Mouse (Mus musculus): Measurements from ENCODE around the gene Ugt1a2. TPM values are rescaled to one million over a fixed set of nuclear protein-coding genes. Genes with fewer than 3 reads are reported as not detected.
"Not testable (repeated sequence)": the region's sequence is repeated elsewhere in the genome, so short reads cannot be mapped to it uniquely, and the experiment has no call there.

Gene Ugt1a2
- polyA plus RNA-seq (2016; fragmentation: Nextera tagmentation; extraction: Ambion mirVana): not detected in 2 replicates

DNA sequence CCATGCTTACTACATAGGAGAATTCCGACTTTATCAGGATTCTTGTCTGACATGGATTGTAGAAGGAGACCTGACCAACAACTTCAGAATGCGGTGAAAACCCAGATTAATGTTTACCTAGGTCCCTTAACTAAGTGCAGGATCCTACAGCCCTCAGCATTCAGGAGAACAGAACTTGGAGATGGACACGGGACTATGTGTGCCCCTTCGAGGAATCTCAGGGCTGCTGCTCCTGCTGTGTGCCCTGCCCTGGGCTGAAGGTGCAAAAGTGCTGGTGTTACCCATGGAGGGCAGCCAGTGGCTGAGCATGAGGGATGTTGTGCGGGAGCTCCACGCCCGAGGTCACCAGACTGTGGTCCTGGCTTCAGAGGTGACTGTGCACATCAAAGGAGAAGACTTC lies at the start of gene Ugt1a2:
TSS of gene Ugt1a2 (plus strand) at position 146 of the 400 bp plus-strand sequence.
- Histone ChIP-seq H3K36me3 (no peaks in the 10 kb centered on the region), H3K4me1 (peaks cover 5% of the 10 kb centered on the region), H3K27ac (no peak within 1 kb of the TSS), H3K4me3 (no peak within 1 kb of the TSS), H3K9me3 (replicated peaks) (no peaks in the 10 kb centered on the region; the same call in 1 of the 2 replicates), H3K27me3 (ENCODE audit: low read depth, poor library complexity, severe bottlenecking) (no peaks in the 10 kb centered on the region)
- no peak for DNase-seq (ENCODE audit: low spot score)
- 83% methylated on average over 7 of the region's 7 CpGs for WGBS

- Histone ChIP-seq H3K9me3 (replicated peaks) (no peaks in the 10 kb centered on the region), H3K27me3 (ENCODE audit: low read depth, poor library complexity, severe bottlenecking) (no peaks in the 10 kb centered on the region), H3K27ac (no peak overlapping the region), H3K4me1 (no peaks in the 10 kb centered on the region), H3K36me3 (no peaks in the 10 kb centered on the region), H3K4me3 (no peak overlapping the region)
- 88% methylated on average over 2 of the region's 2 CpGs for WGBS
- no peak for DNase-seq (ENCODE audit: low spot score)
These were observed 42.0 kb upstream of the Ugt1a2 start for GRCm38 (mm10) chr1:88158430-88158829.

DNA sequence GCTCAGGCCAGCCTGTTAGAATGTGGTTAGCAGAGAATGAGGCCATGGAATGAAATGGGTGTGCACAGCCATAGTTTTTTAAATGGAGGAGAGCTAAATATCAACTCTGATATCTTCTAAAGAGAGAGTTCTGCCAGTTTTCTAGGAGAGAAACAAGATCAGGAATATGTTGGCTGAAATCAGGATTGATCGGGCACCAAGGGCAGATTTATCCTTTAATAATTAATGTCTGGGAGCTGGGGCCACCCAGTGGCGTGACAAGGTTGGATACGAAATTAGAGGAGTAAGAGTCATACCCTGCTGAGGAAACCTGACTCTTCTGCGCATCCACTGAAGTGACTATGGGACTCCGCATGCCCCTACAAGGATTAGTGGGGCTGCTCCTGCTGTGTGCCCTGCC lies 34.7 kb upstream of the Ugt1a2 start, which contains the start of gene Ugt1a5:
TSS of gene Ugt1a5 (plus strand) at position 302 of the 400 bp plus-strand sequence.
- WGBS: 82% methylated on average over 5 of the region's 5 CpGs
- Histone ChIP-seq H3K27ac (no peak within 1 kb of the TSS), H3K4me1 (no peaks in the 10 kb centered on the region)

DNA sequence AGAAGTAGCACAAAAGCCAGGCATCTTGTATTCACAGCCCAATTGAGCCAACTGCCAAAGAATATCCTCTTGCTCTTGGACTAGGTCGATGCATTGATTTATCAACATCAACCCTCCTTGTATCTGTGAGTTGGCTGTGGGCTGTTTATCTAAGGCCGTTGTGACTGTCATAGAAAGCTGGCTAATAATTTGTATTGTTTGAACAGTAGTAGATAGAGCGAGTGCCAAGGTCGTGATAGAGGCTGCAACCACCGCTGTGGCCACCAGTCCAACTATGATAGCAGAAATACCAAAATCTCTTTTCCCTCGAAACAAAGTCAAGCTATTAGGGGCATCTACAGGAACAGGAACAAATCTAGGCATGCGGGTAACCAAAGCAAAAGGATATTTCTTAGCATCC lies 28.2 kb upstream of the Ugt1a2 start:
- not testable (repeated sequence) for H3K4me3 ChIP-seq; H3K36me3 ChIP-seq; H3K9me3 ChIP-seq (replicated peaks); H3K4me1 ChIP-seq; H3K27ac ChIP-seq; H3K27me3 ChIP-seq (ENCODE audit: low read depth, poor library complexity, severe bottlenecking); DNase-seq (ENCODE audit: low spot score)
- WGBS: 75% methylated on average over 7 of the region's 7 CpGs

More for the DNA sequence above, 34.7 kb upstream of the Ugt1a2 start, which contains the start of gene Ugt1a5:
- Histone ChIP-seq H3K36me3 (no peaks in the 10 kb centered on the region), H3K27me3 (ENCODE audit: low read depth, poor library complexity, severe bottlenecking) (no peaks in the 10 kb centered on the region), H3K4me3 (no peak within 1 kb of the TSS), H3K9me3 (replicated peaks) (no peaks in the 10 kb centered on the region)
- DNase-seq (ENCODE audit: low spot score): no peak

DNA sequence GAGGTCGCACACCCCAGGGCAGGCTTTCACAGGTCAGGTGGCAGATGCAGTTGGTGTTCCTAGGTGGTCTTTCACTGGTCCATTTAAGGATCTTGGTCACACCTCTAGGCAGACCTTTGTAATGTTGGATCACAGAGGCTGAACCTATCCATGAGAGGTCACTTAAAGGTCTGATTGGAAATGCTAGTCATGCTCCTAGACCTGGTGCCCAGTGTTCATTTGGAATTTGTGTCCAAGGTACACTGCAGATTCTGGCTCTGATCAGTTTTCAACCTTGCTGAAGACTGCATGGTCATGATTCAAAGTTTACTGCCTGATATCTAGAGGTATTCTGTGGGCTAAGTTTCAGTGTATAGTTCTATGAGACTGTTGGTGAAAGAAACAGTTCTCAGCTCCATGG lies 20.7 kb upstream of the Ugt1a2 start:
- H3K9me3 ChIP-seq (replicated peaks): peaks cover 9% of the 10 kb centered on the region
- 89% methylated on average over 1 of the region's 1 CpGs for WGBS
- DNase-seq (ENCODE audit: low spot score): no peak

GRCm38 (mm10) chr1:88186325-88186935 lies 14.0 kb upstream of the Ugt1a2 start:
- Histone ChIP-seq H3K4me3 (no peak overlapping the region), H3K9me3 (replicated peaks) (no peaks in the 10 kb centered on the region), H3K36me3 (no peaks in the 10 kb centered on the region), H3K27me3 (ENCODE audit: low read depth, poor library complexity, severe bottlenecking) (no peaks in the 10 kb centered on the region), H3K27ac (no peak overlapping the region), H3K4me1 (no peaks in the 10 kb centered on the region)
- 89% methylated on average over 5 of the region's 5 CpGs for whole genome bisulfite sequencing
- no peak for DNase-seq (ENCODE audit: low spot score)

More for the DNA sequence above, 20.7 kb upstream of the Ugt1a2 start:
- H3K4me3 ChIP-seq: no peak overlapping the region
- H3K4me1 ChIP-seq: no peaks in the 10 kb centered on the region
- H3K27me3 ChIP-seq (ENCODE audit: low read depth, poor library complexity, severe bottlenecking): no peaks in the 10 kb centered on the region
- no peak overlapping the region for H3K27ac ChIP-seq
- no peaks in the 10 kb centered on the region for H3K36me3 ChIP-seq

DNA sequence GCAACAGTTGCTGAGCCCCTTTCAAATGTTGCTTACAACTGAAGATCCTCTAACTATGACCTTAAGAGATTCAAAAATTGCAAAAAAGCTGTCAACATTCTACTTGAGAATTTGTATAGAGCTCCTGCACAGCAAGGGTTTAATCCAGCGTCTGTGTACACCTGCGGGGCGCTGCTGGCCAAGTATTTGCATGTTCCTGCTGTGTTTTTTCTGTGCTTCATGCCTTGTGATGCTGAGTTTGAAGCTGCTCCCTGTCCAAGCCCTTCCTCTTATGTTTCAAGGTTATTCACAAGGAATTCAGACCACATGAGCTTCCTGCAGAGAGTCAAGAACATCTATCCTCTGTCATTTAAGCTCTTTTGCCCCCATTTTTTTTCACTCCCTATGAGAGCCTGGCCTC lies 8.3 kb upstream of the Ugt1a2 start:
- no peaks in the 10 kb centered on the region for H3K27me3 ChIP-seq (ENCODE audit: low read depth, poor library complexity, severe bottlenecking)
- no peak overlapping the region for H3K4me3 ChIP-seq
- H3K9me3 ChIP-seq (replicated peaks): no peaks in the 10 kb centered on the region
- 68% methylated on average over 3 of the region's 3 CpGs for WGBS
- H3K4me1 ChIP-seq: no peaks in the 10 kb centered on the region
- H3K27ac ChIP-seq: no peak overlapping the region
- DNase-seq (ENCODE audit: low spot score): no peak
- H3K36me3 ChIP-seq: no peaks in the 10 kb centered on the region

DNA sequence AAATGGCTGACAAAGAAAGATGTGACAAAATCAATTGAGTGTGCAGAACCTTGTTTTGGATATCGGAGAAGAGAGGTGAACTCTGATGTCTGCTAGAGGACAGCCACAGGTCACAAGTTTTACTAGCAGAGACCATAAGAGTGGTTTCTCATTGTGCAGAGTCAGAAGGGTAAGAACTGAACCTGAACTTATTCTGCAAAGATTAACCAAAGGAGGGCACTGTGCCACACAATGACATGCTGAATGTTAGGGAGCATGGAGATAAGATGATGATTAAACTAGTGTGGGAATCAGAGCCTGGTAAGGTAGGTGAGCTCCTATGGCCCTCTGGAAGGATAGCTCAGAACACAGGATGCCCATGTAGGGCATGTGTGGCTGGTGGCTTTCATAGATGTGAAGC lies 4.7 kb upstream of the Ugt1a2 start:
- Histone ChIP-seq H3K4me3 (no peak overlapping the region), H3K36me3 (no peaks in the 10 kb centered on the region), H3K27me3 (ENCODE audit: low read depth, poor library complexity, severe bottlenecking) (no peaks in the 10 kb centered on the region), H3K9me3 (replicated peaks) (no peaks in the 10 kb centered on the region), H3K27ac (no peak overlapping the region), H3K4me1 (no peaks in the 10 kb centered on the region)
- 90% methylated on average over 1 of the region's 1 CpGs for WGBS
- DNase-seq (ENCODE audit: low spot score): no peak

- no peak for DNase-seq (ENCODE audit: low spot score)
- WGBS: 81% methylated on average over 3 of the region's 3 CpGs
- Histone ChIP-seq H3K4me3 (no peak overlapping the region), H3K36me3 (no peaks in the 10 kb centered on the region), H3K27ac (no peak overlapping the region), H3K27me3 (ENCODE audit: low read depth, poor library complexity, severe bottlenecking) (no peaks in the 10 kb centered on the region), H3K9me3 (replicated peaks) (no peaks in the 10 kb centered on the region), H3K4me1 (no peaks in the 10 kb centered on the region)
These were observed 3.0 kb upstream of the Ugt1a2 start for GRCm38 (mm10) chr1:88197443-88197842.

DNA sequence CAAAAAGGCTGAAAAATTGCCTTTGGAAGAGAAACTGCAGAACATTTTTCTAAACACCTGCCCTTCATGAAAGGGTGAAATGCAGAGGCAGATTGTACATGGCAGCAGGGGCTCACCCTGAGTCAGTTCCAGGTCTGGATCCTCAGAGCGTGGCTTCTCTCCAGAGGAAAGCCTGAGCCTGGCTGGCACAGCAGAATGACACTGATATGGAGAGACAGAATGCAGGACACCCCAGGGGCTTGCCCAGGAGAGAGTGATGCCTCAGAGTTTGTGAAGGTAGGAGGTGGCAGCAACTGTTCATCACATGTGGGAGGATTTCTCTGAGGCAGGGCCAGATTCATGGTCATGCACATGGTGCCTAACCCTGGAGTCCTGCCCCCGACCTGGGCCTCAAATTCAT lies 405 bp upstream of the Ugt1a2 start:
- Histone ChIP-seq H3K9me3 (replicated peaks) (no peaks in the 10 kb centered on the region; the same call in 1 of the 2 replicates), H3K36me3 (no peaks in the 10 kb centered on the region), H3K4me3 (no peak overlapping the region), H3K27ac (no peak overlapping the region), H3K4me1 (peaks cover under 1% of the 10 kb centered on the region; the same call in 1 of the 2 replicates), H3K27me3 (ENCODE audit: low read depth, poor library complexity, severe bottlenecking) (no peaks in the 10 kb centered on the region)
- 76% methylated on average over 2 of the region's 2 CpGs for WGBS
- DNase-seq (ENCODE audit: low spot score): no peak

- Histone ChIP-seq H3K27ac (peak within 1 kb of the TSS; percentile 92), H3K4me3 (peak within 1 kb of the TSS; percentile 63), H3K4me1 (peaks cover 7% of the 10 kb centered on the region), H3K36me3 (no peaks in the 10 kb centered on the region), H3K9me3 (replicated peaks) (peaks cover 2% of the 10 kb centered on the region; the same call in 1 of the 2 replicates), H3K27me3 (ENCODE audit: low read depth, poor library complexity, severe bottlenecking) (0 out of 2 replicates have a peak, but pooled peaks cover 7% of the 10 kb centered on the region)
- DNase-seq (ENCODE audit: low spot score): peak; percentile 88
- 7% methylated on average over 62 of the region's 62 CpGs for WGBS
These were observed 5.0 kb downstream of the Ugt1a2 start, which contains the start of gene Dnajb3 for GRCm38 (mm10) chr1:88205294-88205922. Gene Dnajb3 (minus strand): TSS chr1:88205782.

DNA sequence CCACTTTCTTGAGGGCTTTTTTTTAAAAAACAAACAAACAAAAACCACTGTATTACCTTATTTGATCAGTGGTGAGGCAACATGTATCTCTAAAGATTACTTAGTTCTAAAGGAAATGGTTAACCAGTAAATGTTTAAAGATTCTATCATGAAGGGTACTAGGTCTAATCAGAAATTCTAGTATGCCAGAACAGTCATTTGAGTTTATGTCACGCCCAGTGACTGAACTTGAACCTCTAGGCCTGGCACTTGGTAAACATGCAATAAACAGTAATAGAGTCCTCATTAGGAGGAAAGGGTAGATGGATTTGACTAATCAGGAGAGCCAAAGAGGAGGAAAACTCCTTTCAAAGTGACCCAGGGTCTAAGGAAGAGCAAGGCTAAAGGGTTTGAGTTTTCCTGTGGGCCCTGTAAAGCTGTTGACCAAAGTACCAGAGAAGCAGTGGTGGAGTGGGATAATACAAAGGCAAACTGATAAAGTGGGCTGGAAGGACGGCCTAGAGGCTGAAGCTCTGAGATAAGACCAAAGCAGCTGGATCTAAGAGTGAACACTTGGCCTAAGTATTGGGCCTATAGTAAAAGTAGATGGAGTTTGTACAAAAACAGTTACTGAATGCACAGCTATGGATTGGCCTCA lies 6.6 kb downstream of the Ugt1a2 start:
- WGBS: 83% methylated on average over 2 of the region's 2 CpGs
- Histone ChIP-seq H3K9me3 (replicated peaks) (peaks cover 9% of the 10 kb centered on the region), H3K4me1 (peaks cover 7% of the 10 kb centered on the region)

DNA sequence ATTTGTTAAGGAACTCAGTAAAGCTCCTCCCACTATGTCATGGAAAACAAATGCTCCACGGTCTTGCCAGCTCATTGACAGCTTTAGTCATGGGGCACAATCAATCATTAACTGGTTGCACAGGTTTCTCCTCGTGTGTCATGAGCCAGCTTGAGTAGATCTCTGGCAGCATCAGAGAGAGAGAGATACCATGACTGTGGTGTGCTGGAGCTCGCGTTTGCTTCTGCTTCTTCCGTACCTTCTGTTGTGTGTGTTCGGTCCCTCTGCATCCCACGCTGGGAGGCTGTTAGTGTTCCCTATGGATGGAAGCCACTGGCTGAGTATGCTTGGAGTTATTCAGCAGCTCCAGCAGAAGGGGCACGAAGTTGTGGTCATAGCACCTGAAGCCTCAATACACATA lies 11.4 kb downstream of the Ugt1a2 start, which contains the start of gene Ugt1a1:
TSS of gene Ugt1a1 (plus strand) at position 148 of the 400 bp plus-strand sequence.
- peak; percentile 41 for DNase-seq (ENCODE audit: low spot score)
- Histone ChIP-seq H3K9me3 (replicated peaks) (peaks cover 52% of the 10 kb centered on the region), H3K36me3 (no peaks in the 10 kb centered on the region), H3K4me3 (no peak within 1 kb of the TSS), H3K4me1 (no peaks in the 10 kb centered on the region), H3K27ac (no peak within 1 kb of the TSS), H3K27me3 (ENCODE audit: low read depth, poor library complexity, severe bottlenecking) (0 out of 2 replicates have a peak, but pooled peaks cover 6% of the 10 kb centered on the region)
- WGBS: 71% methylated on average over 8 of the region's 8 CpGs

More for the DNA sequence above, 6.6 kb downstream of the Ugt1a2 start:
- DNase-seq (ENCODE audit: low spot score): no peak
- H3K27ac ChIP-seq: no peak overlapping the region
- no peak overlapping the region for H3K4me3 ChIP-seq
- H3K27me3 ChIP-seq (ENCODE audit: low read depth, poor library complexity, severe bottlenecking): 0 out of 2 replicates have a peak, but pooled peaks cover 7% of the 10 kb centered on the region
- H3K36me3 ChIP-seq: no peaks in the 10 kb centered on the region

Data from limb, embryonic 10.5 days (tissue).